In genomic region chr3:89688694-89689581, GRCm38 (mm10) we compare ENCODE assay signal across 8 mouse cellular contexts. TPM values are rescaled to one million over a fixed set of nuclear protein-coding genes. Genes with fewer than 3 reads are reported as not detected.
DNase-seq lines count a peak whose midpoint lies in the region; ATAC-seq and TF ChIP-seq lines count a peak whose summit lies in the region.

No protein-coding gene starts in this region.

- WGBS in bone marrow, adult 2 months = 5% methylated on average over 25 of the region's 25 CpGs
- 6% methylated on average over 25 of the region's 25 CpGs for WGBS in heart, embryonic 12.5 days
- WGBS in kidney, embryonic 16.5 days = 6% methylated on average over 25 of the region's 25 CpGs

- H3K9me3 ChIP-seq in heart, embryonic 12.5 days (replicated peaks) = 0 out of 2 replicates have a peak, but pooled peaks cover 4% of the 10 kb centered on the region
- no peaks in the 10 kb centered on the region for H3K9me3 ChIP-seq in kidney, embryonic 16.5 days (ENCODE audit: low read length)

- H3K9ac ChIP-seq in heart, embryonic 12.5 days = peak overlapping the region; percentile 55; the same call in 1 of the 2 replicates
- H3K9ac ChIP-seq in kidney, embryonic 16.5 days (replicated peaks; ENCODE audit: low read length) = peak overlapping the region; percentile 70

- peak; percentile 89 for TF ChIP-seq CTCF in bone marrow, adult 2 months (IDR thresholded peaks at IDR 0.05; ENCODE audit: control insufficient read depth, insufficient read depth, low read length)
- peak; percentile 98 for TF ChIP-seq CTCF in embryonic fibroblast, embryonic 13.5 days (IDR thresholded peaks at IDR 0.05; ENCODE audit: borderline replicate concordance, insufficient read depth, low read length)

- peak; percentile 59; the same call in 1 of the 2 replicates for ATAC-seq in heart, embryonic 12.5 days (ENCODE audit: insufficient number of reproducible peaks, low FRiP score)
- peak; percentile 82 for ATAC-seq in kidney, embryonic 16.5 days (ENCODE audit: low FRiP score, low TSS enrichment)

- no peaks in the 10 kb centered on the region for H3K79me2 ChIP-seq in myocyte (ENCODE audit: control insufficient read depth, insufficient read depth)

- no peak overlapping the region; the same call in 1 of the 2 replicates for H3K27ac ChIP-seq in bone marrow, adult 2 months (ENCODE audit: control insufficient read depth, insufficient read depth, low read depth, low read length, poor library complexity)
- H3K27ac ChIP-seq in embryonic fibroblast, embryonic 13.5 days (ENCODE audit: insufficient read depth, low read length) = no peak overlapping the region
- no peak overlapping the region for H3K27ac ChIP-seq in heart, embryonic 12.5 days (ENCODE audit: poor library complexity, severe bottlenecking)
- H3K27ac ChIP-seq in kidney, embryonic 16.5 days (ENCODE audit: low read length) = no peak overlapping the region

- no peak for TF ChIP-seq POLR2A in bone marrow, adult 2 months (IDR thresholded peaks at IDR 0.05; ENCODE audit: borderline replicate concordance, control insufficient read depth, low read depth, low read length)
- no peak for TF ChIP-seq POLR2A in embryonic fibroblast, embryonic 13.5 days (IDR thresholded peaks at IDR 0.05; ENCODE audit: low read depth, low read length)
- no peak for TF ChIP-seq POLR2A in myocyte (IDR thresholded peaks at IDR 0.05; ENCODE audit: insufficient read length, low read depth)

- DNase-seq in 416B (ENCODE audit: low read depth) = peak; percentile 62
- DNase-seq in liver = peak; percentile 74
- peak; percentile 68 for DNase-seq in splenic B cell, adult 2 months (ENCODE audit: low read depth, low spot score)

- H3K4me2 ChIP-seq in heart, embryonic 12.5 days = peak overlapping the region; percentile 79
- peak overlapping the region; percentile 65 for H3K4me2 ChIP-seq in kidney, embryonic 16.5 days (replicated peaks; ENCODE audit: low read depth, low read length)
- H3K4me2 ChIP-seq in myocyte (ENCODE audit: low read depth) = peak overlapping the region; percentile 25

- no peak overlapping the region for H3ac ChIP-seq in myocyte (ENCODE audit: control insufficient read depth, insufficient read length)

- peaks cover 5% of the 10 kb centered on the region for H3K27me3 ChIP-seq in heart, embryonic 12.5 days (replicated peaks)
- H3K27me3 ChIP-seq in kidney, embryonic 16.5 days (ENCODE audit: insufficient read depth, low read length) = 0 out of 2 replicates have a peak, but pooled peaks cover 2% of the 10 kb centered on the region
- no peaks in the 10 kb centered on the region for H3K27me3 ChIP-seq in myocyte (ENCODE audit: control insufficient read depth, insufficient read depth, insufficient read length)
- H3K27me3 ChIP-seq in splenic B cell, adult 2 months (ENCODE audit: control insufficient read depth, insufficient read depth, low read length, poor library complexity, severe bottlenecking) = no peaks in the 10 kb centered on the region

- no peaks in the 10 kb centered on the region for H3K4me1 ChIP-seq in bone marrow, adult 2 months (ENCODE audit: control insufficient read depth, insufficient read depth, low read length)
- no peaks in the 10 kb centered on the region for H3K4me1 ChIP-seq in embryonic fibroblast, embryonic 13.5 days (ENCODE audit: control insufficient read depth, insufficient read depth, low read length)
- no peaks in the 10 kb centered on the region for H3K4me1 ChIP-seq in heart, embryonic 12.5 days (replicated peaks)
- no peaks in the 10 kb centered on the region for H3K4me1 ChIP-seq in kidney, embryonic 16.5 days (ENCODE audit: insufficient read depth, low read length)

- no peak overlapping the region for H3K4me3 ChIP-seq in bone marrow, adult 2 months (replicated peaks; ENCODE audit: control insufficient read depth, low read depth, low read length)
- H3K4me3 ChIP-seq in embryonic fibroblast, embryonic 13.5 days (ENCODE audit: insufficient read depth, low read length) = peak overlapping the region; percentile 40; the same call in 1 of the 2 replicates
- peak overlapping the region; percentile 50 for H3K4me3 ChIP-seq in heart, embryonic 12.5 days
- peak overlapping the region; percentile 51 for H3K4me3 ChIP-seq in kidney, embryonic 16.5 days (ENCODE audit: low read length)
- no peak overlapping the region for H3K4me3 ChIP-seq in myocyte

- H3K36me3 ChIP-seq in heart, embryonic 12.5 days = no peaks in the 10 kb centered on the region
- no peaks in the 10 kb centered on the region for H3K36me3 ChIP-seq in kidney, embryonic 16.5 days (ENCODE audit: insufficient read depth, low read length)
- no peaks in the 10 kb centered on the region for H3K36me3 ChIP-seq in myocyte (ENCODE audit: control insufficient read depth, insufficient read depth)
- H3K36me3 ChIP-seq in splenic B cell, adult 2 months (ENCODE audit: control insufficient read depth, insufficient read depth, low read length, poor library complexity, severe bottlenecking) = no peaks in the 10 kb centered on the region

TF ChIP-seq in myocyte, 11 proteins besides CTCF, POLR2A, EP300 and RAD21:
- TF ChIP-seq TCF12 (IDR thresholded peaks at IDR 0.05; ENCODE audit: insufficient read depth, poor library complexity, severe bottlenecking) (no peak), TCF3 (IDR thresholded peaks at IDR 0.05; ENCODE audit: insufficient read length, low read depth) (no peak), MAX (IDR thresholded peaks at IDR 0.05; ENCODE audit: low read depth) (no peak), MYOG (IDR thresholded peaks at IDR 0.05; ENCODE audit: control insufficient read depth in 1 of 3, insufficient read depth in 1 of 3, insufficient read length in 2 of 3, low read depth in 2 of 3) (no peak), SRF (IDR thresholded peaks at IDR 0.05; ENCODE audit: control insufficient read depth, insufficient read length, low read depth) (no peak), MYOD1 (IDR thresholded peaks at IDR 0.05; ENCODE audit: control insufficient read depth in 1 of 3, insufficient read length in 2 of 3, low read depth in 2 of 3) (no peak), REST (IDR thresholded peaks at IDR 0.05; ENCODE audit: insufficient read depth, insufficient read length) (no peak)

RNA-seq across cellular contexts. Expression of gene Adar, which starts 25.9 kb away (rescaled TPM):
- 17.6 and 48.3 TPM in 2 replicates for polyA plus RNA-seq in bone marrow, adult 2 months (2011; ENCODE audit: insufficient read depth, insufficient read length, low replicate concordance, missing spikeins)
- polyA plus RNA-seq in embryonic fibroblast, embryonic 13.5 days (2011; ENCODE audit: insufficient read length, low read depth, missing spikeins) = 23.2 and 24.1 TPM in 2 replicates
- 11.6 and 11.7 TPM in 2 replicates for polyA plus RNA-seq in heart, embryonic 12.5 days (2016; fragmentation: Nextera tagmentation; extraction: Ambion mirVana)
- polyA plus RNA-seq in kidney, embryonic 16.5 days (2015; fragmentation: Nextera tagmentation; extraction: Ambion mirVana) = 12.3 and 12.4 TPM in 2 replicates
- 12.5 TPM for polyA plus RNA-seq in myocyte (2012; fragmentation: generic; extraction: Trizol)

Comparison
In these comparisons a context has a peak if more than half of its experiments do, and no peak if none do; other contexts are left out.
1. H3K4me3 ChIP-seq: peak in embryonic fibroblast, embryonic 13.5 days (single experiment), heart, embryonic 12.5 days (single experiment) and kidney, embryonic 16.5 days (single experiment); none in bone marrow, adult 2 months (single experiment) and myocyte (single experiment).
2. H3K4me2 ChIP-seq: peak in every context shown above with its lines; median percentile 79 in heart, embryonic 12.5 days; 65 in kidney, embryonic 16.5 days; 25 in myocyte.
3. Peak in every context shown above with its lines, with median percentiles within 50 percentile points of each other: DNase-seq.